Mouse (Mus musculus): ENCODE measurements at regions not wholly inside any gene's neighbourhood (a gene's known extent, or its start where the extent isn't known, plus 50 kb on each side); places are given as distances from the start of the nearest gene placed in this dataset.

DNA sequence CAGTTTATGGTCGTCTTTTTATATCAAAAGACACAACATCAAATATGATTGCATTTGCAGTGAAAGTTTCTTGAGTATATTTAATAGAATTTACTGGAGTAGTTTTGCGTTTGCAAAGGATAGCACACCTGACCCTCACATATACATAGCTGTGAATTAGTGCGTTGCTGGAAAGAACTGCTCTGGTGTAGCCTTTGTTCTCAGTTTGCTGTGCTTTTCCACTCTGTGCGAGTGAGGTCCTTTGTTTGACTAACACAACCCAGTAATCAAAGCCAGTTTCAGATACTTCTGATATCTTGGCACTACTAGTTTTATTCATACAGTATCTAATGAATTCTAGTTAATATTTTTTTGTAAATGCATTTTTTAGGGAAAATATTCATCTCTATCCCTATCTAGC, 84.7 kb downstream of the Trim52 start:
- DNase-seq (ENCODE audit: low spot score) = no peak

DNA sequence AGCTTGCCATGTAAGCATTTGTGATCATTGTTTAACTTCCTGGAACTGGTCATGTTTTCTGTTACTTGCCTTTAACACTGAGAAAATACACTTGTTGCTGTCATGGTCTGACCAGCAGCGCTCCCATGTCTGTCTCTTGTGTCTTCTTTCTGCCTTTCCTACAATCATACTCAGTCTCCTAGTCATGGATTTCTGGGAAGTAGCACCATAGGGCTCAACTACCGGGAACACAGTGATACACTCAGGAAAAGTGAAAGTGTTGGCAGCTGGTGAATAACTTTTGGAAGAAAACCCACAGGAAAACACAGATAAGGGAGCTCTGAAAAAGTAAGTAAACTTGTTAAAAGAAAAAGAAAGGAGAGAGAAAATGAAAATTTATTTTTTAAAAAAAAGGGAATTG, 87.6 kb downstream of the Trim52 start:
- no peak for DNase-seq (ENCODE audit: low spot score)

DNA sequence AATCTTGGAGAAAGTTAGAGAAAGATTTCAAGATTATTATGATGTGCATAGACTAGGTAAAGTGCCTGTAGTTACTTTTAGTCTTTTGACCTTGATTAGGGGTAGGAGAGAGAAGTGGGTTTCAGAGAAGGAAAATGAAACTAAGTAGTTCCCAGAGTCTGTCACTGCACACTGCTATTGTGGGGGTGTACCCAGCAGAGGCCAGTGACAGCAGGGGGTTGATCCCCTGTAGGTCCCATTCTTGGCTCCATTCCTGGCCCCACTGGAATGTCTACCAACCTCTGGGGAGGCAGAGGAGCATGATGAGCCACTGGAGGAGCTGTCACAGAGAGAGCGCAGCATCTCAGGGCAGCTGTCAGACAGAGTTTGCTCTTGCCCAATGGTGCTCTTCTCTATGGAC, 88.1 kb downstream of the Trim52 start:
- no peak for DNase-seq (ENCODE audit: low spot score)

DNA sequence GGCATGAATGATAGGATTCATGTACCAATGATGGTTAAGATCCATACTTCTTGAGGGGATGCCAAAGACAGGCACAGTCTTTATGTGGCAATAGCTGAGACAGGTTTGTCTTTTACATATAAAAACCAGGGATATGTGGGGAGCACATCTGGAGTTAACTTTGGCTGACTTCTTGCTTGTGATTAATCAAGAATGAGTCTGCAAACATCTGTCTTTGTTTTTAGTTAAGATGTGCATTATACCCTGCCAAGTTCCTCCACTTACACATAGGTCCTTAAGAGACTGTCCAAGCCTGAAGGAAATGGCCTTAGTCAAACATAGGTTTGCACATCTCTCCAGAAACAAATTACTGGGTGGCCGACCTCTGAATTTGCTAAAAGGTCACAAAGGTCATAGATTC, 91.8 kb downstream of the Trim52 start:
- DNase-seq (ENCODE audit: low spot score) = no peak

DNA sequence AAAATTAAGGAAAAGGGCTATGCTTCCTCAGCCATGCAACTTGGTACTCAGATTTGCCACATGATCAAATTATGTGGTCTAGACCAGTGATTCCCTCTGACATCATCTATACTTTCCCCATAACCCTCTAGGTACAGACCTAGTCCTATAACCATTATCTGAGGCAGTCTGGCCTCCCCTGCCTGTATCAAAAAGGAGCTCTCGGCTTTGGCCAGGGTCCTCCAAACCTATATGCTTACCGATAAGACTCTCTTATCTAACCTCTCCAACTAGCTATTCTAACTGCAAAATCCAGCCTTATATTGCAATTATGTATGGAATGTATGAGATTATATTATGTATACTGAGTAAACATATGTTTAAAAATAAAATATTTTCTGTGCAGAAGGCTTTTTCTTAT, 93.1 kb downstream of the Trim52 start:
- no peak for DNase-seq (ENCODE audit: low spot score)

DNA sequence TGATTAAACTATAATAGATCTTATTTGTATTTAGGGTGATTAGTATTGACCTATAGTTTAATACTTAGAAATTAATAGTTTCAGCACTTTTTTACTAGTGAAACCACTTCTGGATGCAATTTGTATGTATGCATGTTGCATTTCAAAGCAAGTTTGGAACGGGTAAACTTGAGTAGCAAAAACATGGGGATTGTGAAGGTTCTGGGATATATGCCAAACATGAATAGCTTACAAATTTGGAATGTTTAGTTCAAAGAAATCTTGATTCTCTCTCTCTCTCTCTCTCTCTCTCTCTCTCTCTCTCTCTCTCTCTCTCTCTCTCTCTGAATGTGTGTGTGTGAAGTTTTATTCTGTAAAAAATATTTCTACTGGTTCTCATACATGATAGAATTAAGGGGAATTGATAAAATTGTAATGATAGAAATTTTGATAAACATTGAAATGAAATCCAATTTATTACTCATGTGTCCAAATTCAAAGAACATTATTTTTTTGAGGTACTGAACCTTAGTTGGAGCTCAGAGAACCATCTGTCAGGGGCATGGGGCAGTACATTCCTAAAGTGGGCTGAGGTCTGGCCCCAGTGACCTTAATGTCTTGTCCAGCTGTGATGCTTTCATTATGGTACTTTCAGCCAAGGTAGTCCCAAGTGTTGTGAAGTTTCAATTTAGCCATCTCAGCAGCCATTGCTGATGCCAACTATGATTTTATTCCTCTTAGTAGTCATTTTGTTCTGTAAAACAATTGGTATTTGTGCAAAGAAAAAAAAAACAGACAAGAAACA, 93.7 kb downstream of the Trim52 start:
- no peak for DNase-seq (ENCODE audit: low spot score)

DNA sequence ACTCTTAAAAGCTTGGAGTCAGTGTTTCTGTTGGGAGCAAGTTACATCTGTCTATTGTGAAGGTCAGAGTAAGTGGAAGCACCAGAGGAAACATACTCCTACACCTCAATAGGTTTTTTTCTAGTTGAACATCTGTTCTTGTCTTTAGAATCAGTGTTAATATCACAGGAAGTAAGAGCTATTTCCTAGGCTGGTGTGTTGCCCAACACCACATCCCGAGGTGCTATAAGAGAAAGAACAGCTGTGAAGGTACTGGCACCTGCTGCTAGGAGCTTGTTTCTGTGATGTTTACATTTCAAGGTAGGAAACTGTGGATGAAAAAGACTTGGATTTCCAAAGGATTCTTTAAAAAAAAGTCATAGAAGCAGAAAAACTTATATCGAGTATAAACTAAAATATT, 105.1 kb downstream of the Trim52 start:
- DNase-seq (ENCODE audit: low spot score) = no peak

DNA sequence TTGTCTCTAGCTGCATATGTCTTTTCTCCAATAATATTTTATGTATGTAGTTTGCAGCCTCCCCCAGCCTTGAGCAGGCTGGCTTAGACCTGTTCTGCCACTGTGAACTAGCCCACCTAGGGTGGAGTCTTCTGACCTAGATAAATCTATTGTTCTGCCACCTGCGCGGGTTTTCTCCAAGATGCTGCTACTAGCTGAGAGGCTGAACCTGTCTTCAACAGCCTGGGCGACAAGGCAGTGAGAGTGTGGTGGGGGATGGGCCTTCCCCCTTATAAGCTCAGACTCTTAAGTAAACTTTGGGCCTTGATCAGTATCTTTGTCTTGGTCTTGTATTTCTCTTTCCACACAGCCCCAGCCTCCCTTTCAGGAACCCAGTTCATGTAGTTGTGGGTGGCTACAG, 111.7 kb downstream of the Trim52 start:
- no peak for DNase-seq (ENCODE audit: low spot score)

DNA sequence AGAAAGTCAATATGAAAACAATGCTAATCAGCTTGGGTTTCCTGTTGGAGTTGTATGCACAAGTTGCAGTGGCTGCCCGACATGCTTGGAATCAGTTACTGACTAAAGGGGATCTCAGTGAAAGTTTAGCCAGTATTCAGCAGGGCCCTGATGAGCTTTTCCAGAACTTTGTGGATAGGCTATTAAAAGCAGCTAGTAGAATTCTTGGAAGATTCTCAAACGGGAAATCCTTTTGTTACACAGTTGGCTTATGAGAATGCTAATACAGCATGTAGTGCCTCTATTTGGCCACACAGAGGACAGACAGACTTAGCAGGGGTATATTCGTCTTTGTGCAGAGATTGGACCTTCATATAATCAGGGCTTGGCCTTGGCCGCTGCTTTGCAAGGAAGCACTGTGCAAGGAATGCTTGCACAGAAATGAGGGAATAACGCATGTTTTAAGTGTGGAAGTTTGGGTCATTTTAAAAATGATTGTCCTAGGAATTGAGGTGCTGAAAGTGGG, 113.3 kb downstream of the Trim52 start:
- no peak for DNase-seq (ENCODE audit: low spot score)

DNA sequence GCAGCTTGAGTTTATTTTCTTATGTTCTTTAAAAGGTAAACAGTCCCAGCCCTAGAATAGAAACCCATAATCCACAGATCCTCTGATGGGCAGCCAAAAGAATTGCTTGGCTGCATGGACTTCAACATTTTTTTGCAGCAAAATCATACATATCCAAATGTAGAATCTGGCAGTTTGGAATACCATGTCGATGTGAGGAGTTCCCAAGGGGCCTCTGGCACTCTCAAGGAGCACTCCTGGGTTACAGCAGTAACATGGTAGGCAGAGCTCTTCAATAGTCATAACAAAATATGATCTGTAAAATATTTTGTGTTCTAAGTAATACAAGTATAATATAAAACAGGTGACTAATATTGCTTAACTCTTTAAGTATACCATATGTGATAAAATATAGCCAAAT, 119.4 kb downstream of the Trim52 start:
- no peak for DNase-seq (ENCODE audit: low spot score)

DNA sequence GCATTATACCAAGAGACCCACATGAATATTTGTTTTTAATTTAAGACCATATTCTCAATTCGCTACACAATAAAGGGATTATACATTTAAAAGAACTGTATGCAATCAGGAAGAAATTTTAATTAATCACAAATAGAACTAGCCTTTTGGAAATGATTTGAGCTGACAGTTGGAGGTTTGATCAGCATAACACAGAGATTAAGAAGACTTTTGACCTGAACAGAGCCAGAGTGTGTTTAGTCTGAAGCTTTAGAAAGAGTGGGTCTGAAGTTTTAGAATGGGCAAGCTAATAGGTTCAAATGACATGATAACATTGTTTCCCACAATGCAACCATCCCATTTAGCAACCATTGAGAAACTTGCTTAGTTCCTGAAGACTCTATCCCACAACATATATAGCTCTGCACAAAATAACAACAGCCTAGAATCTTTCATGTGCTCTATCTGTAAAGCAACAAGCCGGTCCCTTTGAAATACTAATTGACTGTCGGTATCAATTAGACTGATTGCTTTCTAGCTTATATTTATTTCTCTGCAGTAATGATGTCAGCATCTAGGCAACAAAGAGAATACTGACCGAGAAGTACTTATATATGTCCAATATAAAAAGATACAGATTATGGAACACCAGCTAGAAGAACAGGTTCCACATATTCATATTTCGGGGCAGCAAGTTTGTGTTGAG, 135.9 kb downstream of the Trim52 start:
- no peak for DNase-seq (ENCODE audit: low spot score)

DNA sequence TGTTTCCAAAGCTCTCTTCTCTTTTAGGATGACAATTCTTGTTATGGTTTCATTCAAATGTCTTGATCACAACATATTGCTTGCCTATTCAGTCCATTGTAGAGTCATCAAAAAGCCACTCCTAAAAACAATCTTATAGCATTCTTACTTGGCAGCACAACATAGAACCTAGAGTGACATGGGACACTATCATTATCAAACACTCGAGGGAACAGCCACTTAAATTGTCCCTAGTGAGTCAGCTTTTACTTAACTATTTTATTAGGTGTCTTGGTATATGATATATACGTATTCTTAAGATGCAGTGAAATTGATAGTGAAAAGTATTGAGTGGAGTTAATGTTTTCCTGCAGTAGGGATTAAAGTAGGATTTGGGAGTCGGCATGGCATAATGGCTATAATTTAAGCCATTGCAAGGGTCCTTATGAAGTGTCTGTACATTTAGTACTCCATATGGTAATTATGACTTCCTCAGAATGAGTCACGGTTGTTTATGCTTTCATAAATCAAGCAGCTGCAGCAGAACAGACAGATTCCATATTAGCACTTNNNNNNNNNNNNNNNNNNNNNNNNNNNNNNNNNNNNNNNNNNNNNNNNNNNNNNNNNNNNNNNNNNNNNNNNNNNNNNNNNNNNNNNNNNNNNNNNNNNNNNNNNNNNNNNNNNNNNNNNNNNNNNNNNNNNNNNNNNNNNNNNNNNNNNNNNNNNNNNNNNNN, 153.6 kb downstream of the Trim52 start:
- peak; percentile 1 for DNase-seq (ENCODE audit: low spot score)

DNA sequence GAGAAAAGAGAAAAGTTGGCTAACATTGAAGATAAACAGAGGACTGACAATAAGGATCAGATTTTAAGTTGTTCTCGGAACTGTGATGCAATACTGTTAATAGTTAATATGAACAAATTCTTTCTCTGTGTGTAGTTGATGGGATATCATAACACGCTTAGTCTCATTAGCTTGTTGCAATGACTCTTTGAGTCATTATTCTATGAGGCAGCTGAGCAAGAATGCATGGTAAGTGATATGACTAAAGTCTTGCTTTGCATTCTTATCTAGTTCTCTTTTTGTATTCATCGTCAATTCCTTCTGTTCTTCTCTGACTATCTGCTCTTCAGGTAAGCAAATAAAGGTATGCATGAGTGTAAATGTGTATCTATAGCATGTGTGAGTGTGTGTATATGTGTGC, 159.3 kb downstream of the Trim52 start:
- no peak for DNase-seq (ENCODE audit: low spot score)

DNA sequence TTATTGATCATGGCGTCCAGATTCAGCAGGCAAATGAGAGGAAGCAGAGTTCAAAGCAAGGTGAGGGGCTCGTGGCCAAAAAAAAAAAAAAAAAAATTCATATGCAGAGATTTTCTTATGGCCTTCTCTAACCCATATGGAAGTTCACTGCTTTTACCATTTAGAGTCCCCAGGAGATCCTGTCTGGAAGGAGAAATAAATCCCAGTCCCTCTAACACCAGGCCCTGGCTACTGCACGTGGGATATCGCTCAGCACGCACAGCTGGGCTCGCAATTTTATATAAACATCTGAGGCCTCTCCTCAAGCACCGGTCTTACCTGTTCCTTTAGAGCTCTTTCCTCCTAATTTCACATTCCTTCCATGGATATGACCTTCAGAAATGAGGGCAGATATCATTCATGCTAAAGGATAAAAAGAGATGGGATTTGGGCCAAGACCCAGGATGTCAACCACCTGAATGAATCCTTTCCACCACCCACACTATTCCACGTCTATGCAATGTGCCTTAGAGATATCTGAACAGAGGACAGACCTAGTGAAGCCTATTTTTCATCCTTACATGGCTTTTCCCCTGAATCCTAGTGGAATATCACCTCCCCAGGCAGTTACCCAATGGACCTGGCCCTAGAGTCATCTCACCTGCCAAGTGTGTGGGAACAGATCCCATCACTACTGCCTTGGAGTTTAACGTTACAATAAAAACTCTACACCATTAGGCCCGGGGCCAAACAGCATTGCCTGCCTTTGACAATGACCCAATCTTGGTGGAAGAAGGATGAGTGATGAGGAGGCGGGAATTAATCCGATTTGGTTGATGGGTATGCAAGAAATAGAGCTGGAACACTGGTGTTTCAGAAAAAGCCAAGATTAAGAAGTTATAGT, 161.9 kb downstream of the Trim52 start:
- no peak for DNase-seq (ENCODE audit: low spot score)

DNA sequence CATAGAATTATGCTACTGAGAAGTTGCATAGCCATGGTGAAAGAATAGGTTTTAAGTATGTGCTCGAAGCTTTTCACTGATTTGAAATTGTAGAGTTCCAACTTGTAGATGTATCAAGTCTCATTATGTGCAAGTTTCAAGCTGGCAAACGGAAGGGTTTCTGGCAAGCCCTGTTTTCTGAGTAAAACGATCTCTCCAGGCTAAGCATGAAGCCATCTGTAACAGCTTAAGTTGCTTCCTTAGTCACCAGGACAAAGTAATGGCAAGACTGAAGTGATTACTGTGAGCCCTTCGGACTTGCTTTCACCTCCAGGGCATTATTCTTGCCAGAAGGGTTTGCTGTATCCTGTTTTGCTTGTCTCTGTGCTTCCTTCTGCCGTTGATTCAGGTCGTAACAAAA, 163.7 kb downstream of the Trim52 start:
- no peak for DNase-seq (ENCODE audit: low spot score)

DNA sequence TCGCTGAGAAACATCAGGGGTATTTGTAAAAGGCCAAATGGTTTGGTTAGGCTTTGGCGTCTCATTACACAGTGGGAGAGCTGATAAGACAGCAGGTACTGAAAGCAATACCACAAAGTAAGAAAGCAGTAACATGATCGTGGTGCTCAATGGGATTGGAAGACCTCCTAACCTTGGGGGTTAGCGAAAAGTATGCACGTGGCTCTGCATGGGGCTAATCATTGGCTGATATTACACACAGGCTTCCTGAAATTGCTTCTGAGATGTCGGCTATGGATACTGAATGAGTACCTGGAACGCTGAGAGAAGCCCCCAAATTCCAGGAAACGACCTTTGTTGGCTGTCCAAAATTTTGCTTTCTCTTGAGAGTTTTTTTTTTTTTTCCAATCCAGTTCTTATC, 207.6 kb downstream of the Trim52 start:
- no peak for DNase-seq (ENCODE audit: low spot score)

DNA sequence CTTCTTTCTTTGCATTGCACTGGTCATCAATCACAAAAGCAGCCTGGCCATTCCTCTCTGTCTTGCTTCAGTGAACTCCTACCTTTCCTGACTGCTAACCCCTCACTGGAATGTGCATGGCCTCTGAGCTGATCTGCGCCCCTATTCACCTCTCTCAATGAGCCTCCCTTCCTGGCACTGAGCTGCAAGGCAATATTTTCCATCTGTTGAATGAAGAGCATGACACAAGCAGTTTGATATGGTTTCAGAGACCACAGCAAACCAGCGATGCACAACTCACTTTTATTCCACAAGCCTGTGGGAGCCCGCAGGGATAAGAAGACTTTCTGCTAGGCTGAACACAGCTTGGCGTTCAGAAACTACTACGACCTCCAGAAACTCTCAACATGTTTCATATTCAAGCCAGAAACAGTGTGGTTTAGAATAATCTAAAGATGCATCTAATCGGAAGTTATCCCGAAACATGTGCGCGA, 208.1 kb downstream of the Trim52 start:
- no peak for DNase-seq (ENCODE audit: low spot score)

DNA sequence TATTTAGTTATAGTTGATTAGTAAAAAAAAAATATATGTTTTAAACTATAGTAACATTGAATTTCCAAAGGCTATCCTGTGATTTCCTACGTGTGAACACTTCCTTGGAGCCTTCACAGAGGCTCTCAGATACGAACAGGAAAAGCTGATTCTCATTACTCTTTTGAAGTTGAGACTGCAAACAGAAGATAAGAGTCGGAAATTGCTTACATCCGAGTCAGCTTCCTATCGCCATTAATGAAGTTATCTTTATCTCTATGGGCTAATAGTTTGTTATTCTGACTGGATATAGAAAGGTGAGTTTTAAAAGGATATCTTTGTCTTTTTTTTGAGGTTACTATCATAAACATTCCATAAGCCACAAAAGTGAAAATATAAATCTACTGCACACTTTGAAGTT, 212.8 kb downstream of the Trim52 start:
- DNase-seq (ENCODE audit: low spot score) = no peak

DNA sequence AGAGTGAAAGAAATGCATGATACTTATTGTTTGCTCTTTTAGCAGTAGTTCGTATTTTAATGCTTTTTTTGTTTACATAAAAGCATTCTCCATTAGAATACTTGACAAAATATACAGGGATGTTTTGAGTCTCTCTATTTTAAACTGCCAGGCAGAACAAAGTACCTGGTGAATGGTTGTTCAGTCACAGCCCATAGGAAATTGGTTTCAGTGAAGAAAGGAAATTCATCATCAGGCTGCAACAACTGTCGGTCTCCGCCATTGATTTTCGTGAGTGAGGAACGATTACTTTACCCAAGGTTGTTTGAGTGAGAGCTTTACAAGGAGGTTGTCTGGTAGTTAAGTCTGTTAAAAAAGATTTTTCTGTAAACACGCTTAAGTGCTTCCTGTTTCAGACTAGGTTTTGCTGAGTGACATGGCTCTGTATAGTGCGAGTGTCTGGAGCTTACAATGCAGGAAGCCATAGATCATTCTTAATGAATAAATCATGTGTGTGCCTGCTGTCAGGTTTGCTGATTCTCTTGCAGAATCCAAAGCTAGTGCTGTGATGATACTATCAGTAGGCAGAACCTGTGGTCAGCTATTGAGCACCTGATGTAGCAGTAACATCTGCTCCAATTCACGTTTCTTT, 221.8 kb downstream of the Trim52 start:
- DNase-seq (ENCODE audit: low spot score) = no peak

DNA sequence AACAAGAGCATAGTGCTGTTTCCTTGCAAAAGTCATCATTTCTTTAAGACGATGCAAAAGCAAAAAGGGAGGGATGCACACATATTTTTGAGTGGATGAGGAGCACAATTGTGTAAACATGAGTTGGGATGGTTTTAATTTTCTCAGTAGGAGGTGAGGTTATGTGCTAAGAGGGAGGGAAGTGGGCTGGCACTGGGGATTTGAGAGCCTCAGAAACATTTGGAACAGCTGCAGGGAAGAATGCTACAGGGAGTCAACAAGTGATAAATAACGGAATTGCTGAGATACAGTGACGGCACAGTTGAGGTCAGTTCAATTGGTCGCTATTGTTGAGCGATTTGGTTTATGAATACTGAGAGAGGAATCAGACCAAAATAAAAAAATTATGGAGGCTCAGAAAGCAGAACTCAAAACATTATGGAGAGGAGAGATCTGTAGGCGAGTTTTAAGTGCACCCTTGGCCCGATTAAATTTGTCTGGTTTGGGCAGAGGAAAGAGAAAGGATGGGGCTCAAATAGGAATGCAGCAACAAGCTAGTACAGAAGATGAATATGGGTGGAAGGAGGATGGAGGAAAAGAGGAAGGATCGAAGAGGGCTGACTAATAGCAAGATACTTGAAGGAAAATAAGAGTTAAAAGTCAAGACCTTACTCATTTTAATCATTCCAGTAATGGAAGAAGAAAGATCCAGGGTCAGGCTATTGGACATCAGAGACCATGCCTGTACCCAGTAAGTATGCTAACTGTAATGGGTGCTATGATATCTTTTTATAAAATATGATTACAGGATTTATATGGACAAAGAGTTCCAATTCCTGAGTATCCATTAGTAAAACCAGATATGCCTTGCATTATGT, 259.0 kb downstream of the Trim52 start:
- DNase-seq (ENCODE audit: low spot score) = no peak
